Mouse (Mus musculus) neural tube, embryonic 12.5 days (tissue): Measurements from ENCODE around the gene Scp2. TPM values are rescaled to one million over a fixed set of nuclear protein-coding genes. Genes with fewer than 3 reads are reported as not detected.

Experiments
- ATAC-seq: fragments of 200-750 bp; cut with Nextera tagmentation; 2 replicates; pipeline ENCODE4 v1.8.0; 2017; ENCODE audit warnings: low read depth, mild to moderate bottlenecking, moderate TSS enrichment, moderate library complexity; ENCODE audit not compliant: low FRiP score
- H3K27ac ChIP-seq: fragments of 300-500 bp; sonication (generic); 2 replicates; pipeline ENCODE4 v1.5.1; 2016
- H3K27me3 ChIP-seq: fragments of 300-500 bp; sonication (generic); replicated peaks from 2 replicates; pipeline ENCODE4 v1.6.1; 2016; ENCODE audit warnings: mild to moderate bottlenecking
- H3K36me3 ChIP-seq: fragments of 300-500 bp; sonication (generic); 2 replicates; pipeline ENCODE4 v1.6.1; 2016; ENCODE audit warnings: mild to moderate bottlenecking
- H3K4me1 ChIP-seq: fragments of 300-500 bp; sonication (generic); 2 replicates; pipeline ENCODE4 v1.6.1; 2016
- H3K4me2 ChIP-seq: fragments of 300-500 bp; sonication (generic); replicated peaks from 2 replicates; pipeline ENCODE4 v1.6.1; 2016; ENCODE audit warnings: mild to moderate bottlenecking
- H3K4me3 ChIP-seq: fragments of 300-500 bp; sonication (generic); 2 replicates; pipeline ENCODE4 v1.5.1; 2016
- H3K9ac ChIP-seq: fragments of 300-500 bp; sonication (generic); 2 replicates; pipeline ENCODE4 v1.6.1; 2016; ENCODE audit warnings: mild to moderate bottlenecking
- H3K9me3 ChIP-seq: fragments of 300-500 bp; sonication (generic); 2 replicates; pipeline ENCODE4 v1.6.1; 2016; ENCODE audit warnings: mild to moderate bottlenecking
- WGBS: fragments of 180-500 bp; shearing (Covaris S2); methylation state at CpG from one replicate; pipeline ENCODE4 v1.1.7; 2016; 5-methylcytosine and 5-hydroxymethylcytosine counted together
- polyA plus RNA-seq: library from polyadenylated mRNA; unstranded; fragments of >200 nt; fragmentation: Nextera tagmentation; extraction: Ambion mirVana; gene quantifications from 2 replicates; pipeline ENCODE4 v1.2.1, GENCODE M21; 2016

Scp2 gene
- polyA plus RNA-seq, 1 experiment from 2014 or later: 221 TPM

DNA sequence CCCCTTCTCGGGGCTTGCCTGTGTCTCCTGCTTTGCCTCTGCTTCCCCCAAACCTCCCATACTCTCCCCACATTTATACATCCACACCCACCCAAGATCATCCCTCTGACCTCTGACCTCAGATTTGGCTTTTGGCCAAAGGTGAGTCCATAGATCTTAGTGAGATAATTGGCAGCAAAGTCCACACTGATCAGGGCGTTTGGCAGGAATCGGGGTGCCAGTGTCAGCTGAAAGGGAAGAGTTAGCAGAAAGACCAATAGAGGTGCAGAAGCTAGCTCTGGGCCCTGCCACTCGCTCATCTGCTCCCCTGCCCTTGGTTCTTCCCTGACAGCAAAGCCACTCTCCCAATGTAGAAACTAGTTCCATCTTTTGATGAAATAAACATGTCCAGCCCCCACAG, 121.6 kb downstream of the Scp2 start:
- WGBS: 87% methylated on average over 4 of the region's 4 CpGs
- H3K27ac ChIP-seq: no peak overlapping the region
- no peaks in the 10 kb centered on the region for H3K36me3 ChIP-seq
- no peak overlapping the region for H3K9ac ChIP-seq
- H3K27me3 ChIP-seq: no peaks in the 10 kb centered on the region; the same call in 1 of the 2 replicates
- H3K4me3 ChIP-seq: no peak overlapping the region
- no peak overlapping the region for H3K4me2 ChIP-seq
- peaks cover 4% of the 10 kb centered on the region; the same call in 1 of the 2 replicates for H3K4me1 ChIP-seq
- H3K9me3 ChIP-seq: no peaks in the 10 kb centered on the region
- ATAC-seq: no peak

GRCm38 (mm10) chr4:108020178-108020577, 124.6 kb downstream of the Scp2 start:
- no peaks in the 10 kb centered on the region; the same call in 1 of the 2 replicates for H3K27me3 ChIP-seq
- WGBS: 84% methylated on average over 6 of the region's 6 CpGs
- H3K4me2 ChIP-seq: no peak overlapping the region
- H3K4me3 ChIP-seq: no peak overlapping the region
- no peaks in the 10 kb centered on the region for H3K9me3 ChIP-seq
- no peak overlapping the region for H3K9ac ChIP-seq
- no peak overlapping the region for H3K27ac ChIP-seq
- ATAC-seq: no peak
- no peaks in the 10 kb centered on the region for H3K36me3 ChIP-seq
- peaks cover under 1% of the 10 kb centered on the region; the same call in 1 of the 2 replicates for H3K4me1 ChIP-seq

DNA sequence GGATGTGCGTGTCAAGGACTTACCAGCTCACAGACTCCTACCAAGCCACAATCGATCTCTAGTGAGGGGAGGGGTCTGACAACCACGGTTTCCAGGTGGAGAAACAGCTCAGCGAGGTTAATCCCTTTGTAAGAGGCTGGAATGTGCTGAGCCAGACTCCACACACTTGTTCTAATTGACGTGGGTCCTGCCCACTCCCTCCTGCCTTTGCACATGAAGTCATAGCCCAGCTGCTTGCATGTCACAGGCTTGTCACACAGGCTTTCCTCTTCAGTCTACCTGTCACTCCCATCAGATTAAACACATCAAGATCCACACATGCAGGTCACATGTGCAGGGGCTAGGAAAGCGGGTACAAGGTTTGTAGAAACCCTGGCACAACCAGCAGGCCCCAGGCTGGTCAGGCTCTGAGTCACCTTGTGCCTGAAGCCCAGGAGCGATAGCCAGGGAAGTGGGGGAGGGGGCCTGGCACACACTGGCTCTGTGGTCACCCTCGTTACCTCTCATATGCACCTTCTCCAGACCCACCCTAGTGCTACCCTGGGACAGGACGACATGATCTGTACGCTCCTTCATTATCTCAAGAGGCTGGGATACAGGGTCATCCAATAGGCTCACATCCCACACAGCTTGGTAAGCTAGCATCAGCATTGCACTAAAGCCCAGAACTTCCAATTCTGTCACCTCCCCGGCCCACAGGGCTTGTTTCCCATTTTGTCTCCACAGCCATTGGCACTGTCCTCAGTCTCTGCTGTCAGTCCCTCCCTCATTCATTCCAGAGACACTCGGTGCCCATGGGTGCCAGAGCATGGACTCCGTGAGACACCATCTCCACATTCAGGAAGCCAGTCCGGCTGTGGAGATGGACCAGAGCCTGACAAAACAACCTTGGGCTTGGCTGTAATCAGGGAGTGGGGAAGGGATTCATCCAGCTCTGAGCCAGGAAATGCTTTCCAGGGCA, 125.6 kb downstream of the Scp2 start:
- H3K4me1 ChIP-seq: no peaks in the 10 kb centered on the region
- no peaks in the 10 kb centered on the region for H3K36me3 ChIP-seq
- H3K4me2 ChIP-seq: no peak overlapping the region
- no peaks in the 10 kb centered on the region; the same call in 1 of the 2 replicates for H3K27me3 ChIP-seq
- H3K4me3 ChIP-seq: no peak overlapping the region
- no peak for ATAC-seq
- 69% methylated on average over 14 of the region's 14 CpGs for WGBS
- no peak overlapping the region for H3K9ac ChIP-seq
- H3K27ac ChIP-seq: no peak overlapping the region
- no peaks in the 10 kb centered on the region for H3K9me3 ChIP-seq

DNA sequence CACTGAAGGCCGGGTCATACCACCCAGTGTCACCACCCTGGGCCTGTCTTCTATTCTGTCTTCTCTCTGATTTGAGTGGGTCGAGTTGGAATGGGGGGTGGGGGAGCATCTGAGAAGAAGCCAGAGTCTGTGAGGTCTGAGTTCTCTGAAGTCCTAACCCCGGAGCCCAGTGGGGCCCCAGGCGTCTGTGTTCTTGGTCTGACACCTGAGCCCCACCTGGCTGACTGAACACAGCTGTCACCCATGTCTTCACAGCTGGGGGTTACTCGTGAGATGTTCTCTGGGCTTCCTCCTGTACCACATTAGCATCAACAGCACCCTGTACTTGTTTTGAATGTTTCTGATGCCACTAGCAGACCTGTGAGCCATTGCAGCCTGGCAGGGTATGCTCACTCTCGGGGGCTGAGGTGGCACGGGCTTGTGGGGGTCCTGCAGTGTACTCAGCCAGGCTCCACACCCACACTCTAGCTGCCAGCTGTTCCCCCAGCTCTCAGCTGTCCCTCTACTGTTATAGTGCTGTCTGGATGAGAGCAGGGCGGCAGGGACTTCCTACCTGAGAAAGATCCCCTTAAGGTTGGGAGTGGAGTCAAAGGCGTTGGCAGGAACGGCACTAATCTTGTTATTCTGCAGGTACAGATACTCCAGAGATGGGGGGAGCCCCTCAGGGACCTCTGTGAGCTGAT, 126.4 kb downstream of the Scp2 start:
- Histone ChIP-seq H3K4me3 (no peak overlapping the region), H3K4me2 (no peak overlapping the region), H3K9me3 (no peaks in the 10 kb centered on the region), H3K36me3 (no peaks in the 10 kb centered on the region), H3K4me1 (no peaks in the 10 kb centered on the region), H3K9ac (no peak overlapping the region), H3K27me3 (no peaks in the 10 kb centered on the region), H3K27ac (no peak overlapping the region)
- ATAC-seq: no peak
- 69% methylated on average over 10 of the region's 10 CpGs for WGBS

DNA sequence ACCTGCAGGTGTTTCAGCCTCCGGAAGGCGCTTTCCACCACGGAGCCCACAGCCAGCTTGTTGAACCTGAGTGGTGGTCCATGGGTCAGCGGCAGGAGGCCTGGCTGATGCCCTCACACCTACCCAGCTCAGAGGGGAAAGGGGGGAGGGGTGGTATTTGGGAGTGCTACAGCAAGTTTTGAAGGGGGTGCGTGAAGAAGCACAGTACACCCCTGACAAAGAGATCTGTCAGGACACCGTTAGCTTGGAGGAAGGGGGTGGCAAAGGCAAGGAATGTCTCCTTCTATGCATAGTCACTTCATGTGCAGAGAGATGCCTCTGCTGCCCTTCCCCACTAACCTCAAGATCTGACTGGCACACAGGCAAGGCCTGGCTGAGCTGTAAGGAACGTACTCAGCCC, 127.0 kb downstream of the Scp2 start:
- Histone ChIP-seq H3K9ac (no peak overlapping the region), H3K9me3 (no peaks in the 10 kb centered on the region), H3K4me2 (no peak overlapping the region), H3K4me3 (no peak overlapping the region), H3K4me1 (no peaks in the 10 kb centered on the region), H3K27me3 (no peaks in the 10 kb centered on the region), H3K27ac (no peak overlapping the region), H3K36me3 (no peaks in the 10 kb centered on the region)
- WGBS: 87% methylated on average over 7 of the region's 7 CpGs
- ATAC-seq: no peak

- no peaks in the 10 kb centered on the region for H3K36me3 ChIP-seq
- WGBS: 89% methylated on average over 3 of the region's 3 CpGs
- ATAC-seq: no peak
Observed at GRCm38 (mm10) chr4:108016321-108016720, 128.5 kb downstream of the Scp2 start.

DNA sequence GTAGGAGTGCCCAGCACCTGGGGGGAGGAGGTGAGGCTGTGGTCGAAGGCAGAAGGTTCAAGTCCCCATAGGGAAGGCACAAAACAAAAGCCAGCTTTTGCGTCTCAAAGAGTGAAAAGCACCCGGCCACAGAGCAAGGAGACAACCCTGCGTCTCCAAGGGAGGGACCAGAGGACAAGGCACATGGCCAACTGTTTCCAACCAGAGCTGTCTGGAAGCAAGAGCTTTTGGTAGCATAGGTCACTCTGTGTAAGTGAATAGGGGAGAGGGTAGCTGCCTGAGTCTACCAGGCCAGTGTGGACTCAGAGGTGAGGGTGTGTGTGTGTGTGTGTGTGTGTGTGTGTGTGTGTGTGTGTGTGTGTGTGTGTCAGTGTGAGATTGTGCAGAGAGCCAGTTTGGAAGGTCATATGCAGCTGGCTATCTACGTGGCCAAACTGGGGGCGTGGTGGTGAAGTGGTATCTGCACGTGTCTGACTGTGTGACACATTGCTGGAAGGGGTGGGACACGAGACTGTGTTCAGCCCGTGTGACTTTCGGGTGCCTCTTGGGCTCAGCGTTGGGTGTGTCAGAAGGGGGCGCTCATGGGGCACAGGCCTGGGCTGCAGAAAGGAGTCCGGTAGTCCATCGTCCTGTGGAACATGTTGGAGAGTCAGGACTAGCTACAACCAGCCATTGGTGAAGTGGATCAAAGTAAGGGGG, 129.6 kb downstream of the Scp2 start:
- H3K4me2 ChIP-seq: no peak overlapping the region
- H3K4me3 ChIP-seq: no peak overlapping the region
- H3K9me3 ChIP-seq: no peaks in the 10 kb centered on the region
- no peak overlapping the region for H3K27ac ChIP-seq
- H3K9ac ChIP-seq: no peak overlapping the region
- 73% methylated on average over 14 of the region's 14 CpGs for WGBS
- no peaks in the 10 kb centered on the region for H3K27me3 ChIP-seq
- no peak for ATAC-seq
- H3K36me3 ChIP-seq: no peaks in the 10 kb centered on the region
- H3K4me1 ChIP-seq: no peaks in the 10 kb centered on the region

More at GRCm38 (mm10) chr4:108016321-108016720, 128.5 kb downstream of the Scp2 start:
- no peak overlapping the region for H3K4me2 ChIP-seq
- no peak overlapping the region for H3K27ac ChIP-seq
- H3K27me3 ChIP-seq: no peaks in the 10 kb centered on the region
- H3K4me1 ChIP-seq: no peaks in the 10 kb centered on the region
- no peaks in the 10 kb centered on the region for H3K9me3 ChIP-seq
- H3K9ac ChIP-seq: no peak overlapping the region
- H3K4me3 ChIP-seq: no peak overlapping the region

DNA sequence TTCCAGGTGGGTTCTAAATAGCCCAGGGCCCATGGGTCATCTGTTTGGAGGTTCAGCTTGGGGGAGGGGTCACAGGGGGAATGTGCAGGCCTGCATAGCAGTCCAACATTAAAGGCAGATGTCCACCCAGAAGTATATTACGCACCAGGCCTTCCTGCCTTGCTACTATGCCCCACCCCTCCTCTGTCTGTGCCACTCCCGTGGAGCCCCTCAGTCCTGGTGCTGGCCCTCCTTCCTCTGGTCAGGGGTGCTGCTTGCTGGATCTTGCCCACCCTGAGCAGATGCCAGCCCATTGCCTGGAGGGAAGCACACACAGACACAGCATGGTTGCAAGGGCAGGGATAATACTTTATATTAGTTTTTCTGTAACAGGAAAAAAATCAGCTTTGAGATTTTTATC, 130.3 kb downstream of the Scp2 start:
- Histone ChIP-seq H3K36me3 (no peaks in the 10 kb centered on the region), H3K4me1 (no peaks in the 10 kb centered on the region), H3K27me3 (no peaks in the 10 kb centered on the region), H3K9me3 (no peaks in the 10 kb centered on the region), H3K4me3 (no peak overlapping the region), H3K4me2 (no peak overlapping the region), H3K9ac (no peak overlapping the region), H3K27ac (no peak overlapping the region)
- 73% methylated on average over 2 of the region's 2 CpGs for WGBS
- no peak for ATAC-seq

- Histone ChIP-seq H3K9me3 (no peaks in the 10 kb centered on the region), H3K27me3 (no peaks in the 10 kb centered on the region), H3K27ac (no peak overlapping the region), H3K36me3 (no peaks in the 10 kb centered on the region), H3K4me2 (no peak overlapping the region), H3K4me3 (no peak overlapping the region), H3K4me1 (no peaks in the 10 kb centered on the region), H3K9ac (no peak overlapping the region)
- ATAC-seq: no peak
- WGBS: 77% methylated on average over 8 of the region's 8 CpGs
Observed at GRCm38 (mm10) chr4:108008541-108008940, 136.3 kb downstream of the Scp2 start.

- Histone ChIP-seq H3K4me2 (no peak overlapping the region), H3K9me3 (no peaks in the 10 kb centered on the region), H3K4me3 (no peak overlapping the region), H3K9ac (no peak overlapping the region), H3K4me1 (no peaks in the 10 kb centered on the region), H3K27ac (no peak overlapping the region), H3K36me3 (no peaks in the 10 kb centered on the region), H3K27me3 (no peaks in the 10 kb centered on the region)
- 82% methylated on average over 7 of the region's 7 CpGs for WGBS
- no peak for ATAC-seq
Observed at GRCm38 (mm10) chr4:108007532-108008103, 137.2 kb downstream of the Scp2 start.

- H3K4me2 ChIP-seq: no peak overlapping the region
- ATAC-seq: no peak
- no peaks in the 10 kb centered on the region for H3K9me3 ChIP-seq
- no peak overlapping the region for H3K27ac ChIP-seq
- WGBS: 73% methylated on average over 7 of the region's 7 CpGs
- H3K4me3 ChIP-seq: no peak overlapping the region
- no peaks in the 10 kb centered on the region for H3K36me3 ChIP-seq
- no peak overlapping the region for H3K9ac ChIP-seq
- H3K27me3 ChIP-seq: no peaks in the 10 kb centered on the region
- H3K4me1 ChIP-seq: no peaks in the 10 kb centered on the region
Observed at GRCm38 (mm10) chr4:108005328-108005727, 139.5 kb downstream of the Scp2 start.

GRCm38 (mm10) chr4:107999380-107999779, 145.4 kb downstream of the Scp2 start:
- ATAC-seq: no peak
- Histone ChIP-seq H3K9ac (no peak overlapping the region), H3K36me3 (no peaks in the 10 kb centered on the region), H3K27ac (no peak overlapping the region), H3K4me1 (no peaks in the 10 kb centered on the region), H3K4me2 (no peak overlapping the region), H3K27me3 (no peaks in the 10 kb centered on the region), H3K4me3 (no peak overlapping the region), H3K9me3 (no peaks in the 10 kb centered on the region)
- 82% methylated on average over 1 of the region's 1 CpGs for WGBS
